Mouse (Mus musculus) myocyte (in vitro differentiated cells): Measurements from ENCODE around the gene Bcl3.

Experiments used
- E2F4 ChIP-seq: IDR thresholded peaks from one replicate; pipeline ENCODE4 v1.6.1; 2011; ENCODE audit warnings: mild to moderate bottlenecking, control low read depth, moderate library complexity; ENCODE audit not compliant: insufficient read depth
- MAX ChIP-seq: IDR thresholded peaks from one replicate; pipeline ENCODE4 v1.6.1; 2011; ENCODE audit warnings: low read depth, mild to moderate bottlenecking, control low read depth
- MYOD1 ChIP-seq, 3 experiments: IDR thresholded peaks; one replicate each; pipeline ENCODE4 v1.6.1; 2011; ENCODE audit warnings: control low read depth in 2 of 3, low read depth in 2 of 3, mild to moderate bottlenecking in 2 of 3, moderate library complexity in 1 of 3; ENCODE audit not compliant: insufficient read length in 2 of 3, control insufficient read depth in 1 of 3
- POLR2A ChIP-seq: IDR thresholded peaks from one replicate; pipeline ENCODE4 v1.6.1; 2011; ENCODE audit warnings: low read depth, mild to moderate bottlenecking, control low read depth, moderate library complexity; ENCODE audit not compliant: insufficient read length
- POLR2AphosphoS2 ChIP-seq: IDR thresholded peaks from one replicate; pipeline ENCODE4 v1.6.1; 2011; ENCODE audit warnings: low read depth, control low read depth; ENCODE audit not compliant: insufficient read length
- REST ChIP-seq: IDR thresholded peaks from one replicate; pipeline ENCODE4 v1.6.1; 2011; ENCODE audit warnings: mild to moderate bottlenecking, control low read depth, moderate library complexity; ENCODE audit not compliant: insufficient read depth, insufficient read length
- SRF ChIP-seq: IDR thresholded peaks from one replicate; pipeline ENCODE4 v1.6.1; 2011; ENCODE audit warnings: low read depth; ENCODE audit not compliant: control insufficient read depth, insufficient read length

- TF ChIP-seq POLR2A (peak; percentile 17), MYOD1 (IDR thresholded peaks at IDR 0.05; ENCODE audit: control insufficient read depth in 1 of 3, insufficient read length in 2 of 3, low read depth in 2 of 3) (no peak), MAX (no peak), REST (no peak), POLR2AphosphoS2 (no peak), SRF (no peak), E2F4 (no peak)
Measured at GRCm38 (mm10) chr7:19823256-19824181, 949 bp upstream of the Bcl3 start.
